Mouse (Mus musculus): ENCODE data around the gene Ccdc8. TPM values are rescaled to one million over a fixed set of nuclear protein-coding genes. Genes with fewer than 3 reads are reported as not detected.

Ccdc8 gene
- polyA plus RNA-seq (2017; shearing (Covaris generic)) = 0.05 TPM

GRCm38 (mm10) chr7:16992451-16992807, at the start of gene Ccdc8:
Gene Ccdc8 (plus strand): TSS chr7:16992708.

GRCm38 (mm10) chr7:16944061-16944807, 48.3 kb upstream of the Ccdc8 start, which contains the start of gene Pnmal2:
Gene Pnmal2 (plus strand): TSS chr7:16944682.

GRCm38 (mm10) chr7:16959539-16960187, 32.8 kb upstream of the Ccdc8 start, which contains the start of gene Pnmal1:
Gene Pnmal1 (plus strand): TSS chr7:16959679.

GRCm38 (mm10) chr7:16982859-16983568, 9.5 kb upstream of the Ccdc8 start, which contains the start of gene Gm42372:
Gene Gm42372 (plus strand): TSS chr7:16983086.

GRCm38 (mm10) chr7:17027588-17028343, 35.3 kb downstream of the Ccdc8 start, which contains the start of gene Ppp5c:
Gene Ppp5c (minus strand): TSS chr7:17027924.

Other genes with a start within 250 kb of the Ccdc8 start
- 56.6 TPM for gene Slc1a5, start 211.4 kb upstream of the Ccdc8 start, polyA plus RNA-seq (2017; shearing (Covaris generic))
- 14.1 TPM for gene Strn4, start 176.8 kb upstream of the Ccdc8 start, polyA plus RNA-seq (2017; shearing (Covaris generic))
- 3.7 TPM for gene Fkrp, start 176.0 kb upstream of the Ccdc8 start, polyA plus RNA-seq (2017; shearing (Covaris generic))
- gene Prkd2, start 149.8 kb upstream of the Ccdc8 start, polyA plus RNA-seq (2017; shearing (Covaris generic)) = 247 TPM
- gene Dact3, start 117.4 kb upstream of the Ccdc8 start, polyA plus RNA-seq (2017; shearing (Covaris generic)) = not detected
- gene Gng8, start 100.9 kb upstream of the Ccdc8 start, polyA plus RNA-seq (2017; shearing (Covaris generic)) = not detected
- 7.3 TPM for gene Ptgir, start 86.2 kb upstream of the Ccdc8 start, polyA plus RNA-seq (2017; shearing (Covaris generic))
- 73.4 TPM for gene Calm3, start 68.6 kb upstream of the Ccdc8 start, polyA plus RNA-seq (2017; shearing (Covaris generic))
- gene Pnmal2, start 48.0 kb upstream of the Ccdc8 start, polyA plus RNA-seq (2017; shearing (Covaris generic)) = not detected
- gene Pnmal1, start 33.0 kb upstream of the Ccdc8 start, polyA plus RNA-seq (2017; shearing (Covaris generic)) = not detected
- gene Gm42372, start 9.6 kb upstream of the Ccdc8 start, polyA plus RNA-seq (2017; shearing (Covaris generic)) = 4.1 TPM
- gene Ppp5c, start 35.2 kb downstream of the Ccdc8 start, polyA plus RNA-seq (2017; shearing (Covaris generic)) = 120 TPM
- 1.7 TPM for gene Hif3a, start 69.7 kb downstream of the Ccdc8 start, polyA plus RNA-seq (2017; shearing (Covaris generic))
- gene Psg16, start 81.3 kb downstream of the Ccdc8 start, polyA plus RNA-seq (2017; shearing (Covaris generic)) = 0.81 TPM
- gene Ceacam3, start 157.6 kb downstream of the Ccdc8 start, polyA plus RNA-seq (2017; shearing (Covaris generic)) = not detected
- gene Psg29, start 210.8 kb downstream of the Ccdc8 start, polyA plus RNA-seq (2017; shearing (Covaris generic)) = not detected